Mouse (Mus musculus) CH12.LX (cell line): Measurements from ENCODE around the gene Dnajc22. TPM values are rescaled to one million over a fixed set of nuclear protein-coding genes. Genes with fewer than 3 reads are reported as not detected.
A peak's percentile ranks its signal among the peaks of the same experiment; 100 is the strongest.

Experiments
- DNase-seq: peaks from one replicate; pipeline ENCODE4 v3.0.0-alpha.2; 2013; ENCODE audit errors: extremely low read depth
- H3K27ac ChIP-seq: 2 replicates; pipeline ENCODE4 v1.5.1; 2012; ENCODE audit warnings: low read depth, mild to moderate bottlenecking, control low read depth, moderate library complexity; ENCODE audit not compliant: insufficient read depth
- H3K27me3 ChIP-seq: replicated peaks from 2 replicates; pipeline ENCODE3; 2012; ENCODE audit warnings: inconsistent platforms
- H3K36me3 ChIP-seq, 2 experiments: replicated peaks in 1 of 2; 2 replicates each; pipeline versions ENCODE3 to v1.6.1; 2012; ENCODE audit warnings: inconsistent platforms in 1 of 2, low read length in 1 of 2, mild to moderate bottlenecking in 1 of 2, mixed read lengths in 1 of 2, moderate library complexity in 1 of 2; ENCODE audit not compliant: control insufficient read depth in 1 of 2, insufficient read depth in 1 of 2
- H3K4me1 ChIP-seq, 2 experiments: 2 replicates each; pipeline ENCODE4 v1.6.1; 2012; ENCODE audit warnings: inconsistent platforms in 1 of 2, moderate library complexity in 1 of 2; ENCODE audit not compliant: insufficient read depth in 2 of 2, control insufficient read depth in 1 of 2
- H3K4me2 ChIP-seq: 2 replicates; pipeline ENCODE4 v1.6.1; 2012; ENCODE audit warnings: low read depth, mild to moderate bottlenecking, control low read depth; ENCODE audit not compliant: poor library complexity, insufficient read depth, severe bottlenecking
- H3K4me3 ChIP-seq, 3 experiments: fragments of 150-350 bp in 1 of 3; sonication (generic) in 1 of 3; replicated peaks in 1 of 3; 2 replicates each; pipeline versions ENCODE3 to v1.5.1; 2011 to 2012; ENCODE audit warnings: low read depth in 2 of 3, low read length in 2 of 3, mild to moderate bottlenecking in 2 of 3, moderate library complexity in 2 of 3, control low read depth in 1 of 3, improper control_type of control experiment in 1 of 3, inconsistent platforms in 1 of 3, mixed read lengths in 1 of 3; ENCODE audit not compliant: poor library complexity in 1 of 3
- H3K79me2 ChIP-seq: replicated peaks from 2 replicates; pipeline ENCODE4 v1.6.1; 2012; ENCODE audit warnings: mild to moderate bottlenecking, moderate library complexity; ENCODE audit not compliant: control insufficient read depth, poor library complexity, insufficient read depth, severe bottlenecking; ENCODE audit errors: extremely low read depth
- H3K9ac ChIP-seq: 2 replicates; pipeline ENCODE4 v1.6.1; 2012; ENCODE audit warnings: low read depth, mild to moderate bottlenecking, control low read depth, moderate library complexity; ENCODE audit not compliant: insufficient read depth
- H3K9me3 ChIP-seq: replicated peaks from 2 replicates; pipeline ENCODE3; 2012; ENCODE audit warnings: low read length, inconsistent platforms, mixed read lengths
- CTCF ChIP-seq, 2 experiments: IDR thresholded peaks in 1 of 2; conservative IDR thresholded peaks in 1 of 2; 2 replicates each; pipeline ENCODE4 v1.5.1; 2011 to 2012; ENCODE audit warnings: low read depth in 2 of 2, low read length in 2 of 2, improper control_type of control experiment in 1 of 2, inconsistent platforms in 1 of 2, mild to moderate bottlenecking in 1 of 2, moderate library complexity in 1 of 2
- E2F4 ChIP-seq: IDR thresholded peaks from 2 replicates; pipeline ENCODE4 v1.6.1; 2011; ENCODE audit warnings: low read depth, low read length, improper control_type of control experiment; ENCODE audit not compliant: insufficient replicate concordance
- HCFC1 ChIP-seq: IDR thresholded peaks from 2 replicates; pipeline ENCODE4 v1.6.1; 2012; ENCODE audit warnings: low read depth, mild to moderate bottlenecking, inconsistent platforms, low read length, improper control_type of control experiment
- IRF4 ChIP-seq: IDR thresholded peaks from 2 replicates; pipeline ENCODE4 v1.6.1; 2014; ENCODE audit warnings: low read depth, mild to moderate bottlenecking, inconsistent platforms, low read length, improper control_type of control experiment
- JUN ChIP-seq: IDR thresholded peaks from 2 replicates; pipeline ENCODE4 v1.6.1; 2011; ENCODE audit warnings: low read depth, mild to moderate bottlenecking, low read length, improper control_type of control experiment, moderate library complexity; ENCODE audit not compliant: insufficient read depth
- JUND ChIP-seq: conservative IDR thresholded peaks from 2 replicates; pipeline ENCODE4 v1.6.1; 2011; ENCODE audit warnings: low read depth, low read length, improper control_type of control experiment
- MAZ ChIP-seq: IDR thresholded peaks from 2 replicates; pipeline ENCODE4 v1.6.1; 2012; ENCODE audit warnings: low read depth, mild to moderate bottlenecking, inconsistent platforms, low read length, improper control_type of control experiment, moderate library complexity
- MEF2A ChIP-seq: IDR thresholded peaks from 2 replicates; pipeline ENCODE4 v1.6.1; 2014; ENCODE audit warnings: low read depth, mild to moderate bottlenecking, inconsistent platforms, low read length, improper control_type of control experiment, borderline replicate concordance
- MYC ChIP-seq: IDR thresholded peaks from 2 replicates; pipeline ENCODE4 v1.6.1; 2011; ENCODE audit warnings: low read depth, mild to moderate bottlenecking, improper control_type of control experiment, low read length
- RAD21 ChIP-seq: IDR thresholded peaks from 2 replicates; pipeline ENCODE4 v1.6.1; 2011; ENCODE audit warnings: low read depth, mild to moderate bottlenecking, low read length, improper control_type of control experiment, moderate library complexity
- SMC3 ChIP-seq: IDR thresholded peaks from 2 replicates; pipeline ENCODE4 v1.6.1; 2011; ENCODE audit warnings: low read depth, low read length, improper control_type of control experiment
- TCF12 ChIP-seq: IDR thresholded peaks from 2 replicates; pipeline ENCODE4 v1.6.1; 2014; ENCODE audit warnings: low read depth, mild to moderate bottlenecking, inconsistent platforms, low read length, improper control_type of control experiment
- UBTF ChIP-seq: IDR thresholded peaks from 2 replicates; pipeline ENCODE4 v1.6.1; 2012; ENCODE audit warnings: low read depth, mild to moderate bottlenecking, inconsistent platforms, low read length, improper control_type of control experiment, moderate library complexity
- USF1 ChIP-seq: IDR thresholded peaks from 2 replicates; pipeline ENCODE4 v1.6.1; 2014; ENCODE audit warnings: low read depth, mild to moderate bottlenecking, inconsistent platforms, low read length, improper control_type of control experiment
- USF2 ChIP-seq: conservative IDR thresholded peaks from 2 replicates; pipeline ENCODE4 v1.6.1; 2011; ENCODE audit warnings: low read depth, low read length, improper control_type of control experiment
- ZKSCAN1 ChIP-seq: IDR thresholded peaks from 2 replicates; pipeline ENCODE4 v1.6.1; 2012; ENCODE audit warnings: low read depth, inconsistent platforms, low read length, improper control_type of control experiment, borderline replicate concordance
- ZNF384 ChIP-seq: IDR thresholded peaks from 2 replicates; pipeline ENCODE4 v1.6.1; 2012; ENCODE audit warnings: low read depth, low read length, improper control_type of control experiment, inconsistent platforms
- dilution Hi-C: fragments of 300-500 bp; cut with MboI; formaldehyde crosslinking; loops from 2 replicates; pipeline ENCODE4 v1.14.3; 2020; ENCODE audit warnings: low sequenced_read_pairs; ENCODE audit not compliant: extremely low pct_unique_long_range_greater_than_20kb, extremely low pct_ligation_motif_present
- in situ Hi-C: fragments of 300-500 bp; cut with MboI; formaldehyde crosslinking; loops from 3 replicates; pipeline ENCODE4 v1.14.3; 2019; ENCODE audit warnings: low sequenced_read_pairs, low pct_ligation_motif_present, low pct_unique_long_range_greater_than_20kb, mixed read lengths
- polyA plus RNA-seq: library from polyadenylated mRNA; unstranded; fragments of >175 nt; gene quantifications from 2 replicates; pipeline ENCODE4 v1.2.1, GENCODE M21; 2012; ENCODE audit warnings: low read depth; ENCODE audit not compliant: insufficient read length
- total RNA-seq, 2 experiments: library from RNA; depleted of rRNA; stranded (reverse); fragments of 300-350 nt in 1 of 2; fragments of >200 nt in 1 of 2; gene quantifications; 2 replicates each; pipeline ENCODE4 v1.2.3; 2012 to 2014

Dnajc22 gene
- total and polyA plus RNA-seq, 3 experiments: 10.0 to 24.2 (median 12.4) TPM

DNA sequence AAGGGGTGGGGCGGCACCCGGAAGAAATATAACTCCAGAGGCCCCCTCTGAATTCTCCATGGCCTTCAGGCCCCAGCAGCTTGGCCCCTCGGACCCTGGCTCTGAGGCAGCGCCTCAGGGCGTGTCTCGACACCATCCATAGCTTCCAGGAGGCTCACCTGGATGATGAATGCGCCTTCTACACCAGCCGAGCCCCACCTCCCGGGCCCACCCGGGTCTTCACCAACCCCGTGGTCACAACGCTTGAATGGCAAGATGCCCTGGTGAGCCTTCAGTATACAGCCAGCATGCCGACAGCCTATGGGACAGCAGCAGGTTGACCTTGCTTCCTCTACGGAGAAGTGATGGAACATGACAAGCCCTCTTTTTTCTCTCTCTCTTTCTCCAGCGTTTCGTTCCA lies 10.1 kb upstream of the Dnajc22 start:
- no peak overlapping the region for H3K4me3 ChIP-seq
- no peaks in the 10 kb centered on the region for H3K27me3 ChIP-seq
- TF ChIP-seq JUND (no peak), ZKSCAN1 (no peak), MEF2A (no peak), UBTF (no peak), IRF4 (no peak)
- H3K9ac ChIP-seq: no peak overlapping the region
- peaks cover 4 to 14% of the 10 kb centered on the region in 2 experiments; a peak in 3 of 4 replicates for H3K4me1 ChIP-seq
- dilution Hi-C loops (no loop called here), in situ Hi-C loops (no loop called here)
- H3K27ac ChIP-seq: no peak overlapping the region
- peaks cover 43 to 80% of the 10 kb centered on the region in 2 experiments for H3K36me3 ChIP-seq
- H3K4me2 ChIP-seq: no peak overlapping the region
- H3K79me2 ChIP-seq: no peaks in the 10 kb centered on the region
- peaks cover 6% of the 10 kb centered on the region for H3K9me3 ChIP-seq
- DNase-seq: no peak

DNA sequence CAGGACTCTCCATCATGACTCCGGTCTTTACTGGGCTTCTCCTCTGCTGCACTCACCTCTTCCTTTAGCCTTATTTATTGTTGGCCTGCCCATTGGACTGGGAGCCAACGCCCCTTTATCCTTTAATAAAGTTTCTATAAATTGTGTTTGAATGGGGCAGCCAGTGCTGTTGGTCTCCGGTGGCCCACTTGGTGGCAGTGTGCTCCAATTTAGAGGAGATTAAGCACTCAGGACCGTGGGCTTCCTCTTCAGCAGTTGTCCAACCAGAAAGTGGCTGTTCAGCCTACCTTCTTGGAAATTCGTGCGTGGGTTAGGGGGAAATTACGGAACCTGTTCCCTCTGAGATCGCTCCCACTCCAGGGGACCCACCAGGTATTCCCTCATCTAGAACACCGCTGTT lies 9.7 kb upstream of the Dnajc22 start:
- peaks cover 39 to 76% of the 10 kb centered on the region in 2 experiments for H3K36me3 ChIP-seq
- in situ Hi-C loops (no loop called here), dilution Hi-C loops (no loop called here)

DNA sequence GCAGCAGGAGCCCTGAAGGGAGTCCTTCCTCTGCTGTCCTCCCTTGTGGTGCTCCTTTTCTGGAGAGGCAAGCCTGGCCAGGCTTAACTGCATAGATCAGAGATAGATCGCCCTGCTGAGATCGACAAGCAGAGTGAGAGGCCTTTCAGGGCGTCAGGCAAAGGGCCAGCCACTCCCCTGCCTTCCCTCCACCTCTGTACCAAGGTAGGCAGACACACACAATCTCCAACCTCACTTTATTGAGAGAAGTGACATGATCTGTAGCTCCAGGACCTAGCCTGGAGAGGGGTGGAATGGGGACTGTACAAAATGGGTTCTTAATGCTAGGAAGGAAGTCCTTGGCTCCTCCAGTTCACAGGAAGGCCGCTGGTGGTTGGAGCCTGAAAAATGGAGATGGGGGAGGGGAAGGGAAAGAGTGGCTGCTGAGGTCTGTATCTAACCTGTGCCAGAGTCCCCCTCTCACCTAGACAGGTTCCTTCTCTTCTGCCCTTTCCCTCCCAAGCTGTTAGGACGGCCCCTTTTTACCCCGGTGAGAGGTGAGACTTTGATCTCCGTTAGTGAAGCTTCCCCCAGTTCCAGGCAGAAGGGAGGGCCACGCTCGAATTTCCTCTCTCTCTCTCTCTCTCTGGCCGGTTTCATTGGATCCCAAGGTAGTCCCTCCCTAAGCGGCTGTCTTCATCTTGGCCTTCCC lies 9.0 kb upstream of the Dnajc22 start:
- DNase-seq: no peak
- Histone ChIP-seq H3K9ac (no peak overlapping the region), H3K36me3 (peaks cover 32 to 69% of the 10 kb centered on the region in 2 experiments), H3K27me3 (no peaks in the 10 kb centered on the region), H3K27ac (no peak overlapping the region), H3K79me2 (no peaks in the 10 kb centered on the region), H3K4me1 (peaks cover 0 to 3% of the 10 kb centered on the region in 2 experiments; a peak in 1 of 4 replicates), H3K9me3 (peaks cover 11% of the 10 kb centered on the region), H3K4me3 (no peak overlapping the region), H3K4me2 (no peak overlapping the region)
- TF ChIP-seq HCFC1 (no peak), ZKSCAN1 (no peak), ZNF384 (no peak), UBTF (no peak), TCF12 (no peak), E2F4 (no peak)
- dilution Hi-C loops: no loop called here
- in situ Hi-C loops: no loop called here

More for the DNA sequence above, 9.7 kb upstream of the Dnajc22 start:
- Histone ChIP-seq H3K4me1 (peaks cover 0 to 10% of the 10 kb centered on the region in 2 experiments; a peak in 3 of 4 replicates), H3K27ac (no peak overlapping the region), H3K4me2 (no peak overlapping the region), H3K27me3 (no peaks in the 10 kb centered on the region), H3K79me2 (no peaks in the 10 kb centered on the region), H3K9me3 (peaks cover 11% of the 10 kb centered on the region), H3K9ac (no peak overlapping the region), H3K4me3 (no peak overlapping the region)
- TF ChIP-seq USF1: no peak
- TF ChIP-seq MYC: no peak
- peak; percentile 55 for TF ChIP-seq SMC3
- no peak for TF ChIP-seq MAZ
- peak in 1 of 2 experiments; percentile 73; a peak in 2 of 4 replicates for TF ChIP-seq CTCF (conservative IDR thresholded peaks at IDR 0.05 in 1 of 2, IDR thresholded peaks at IDR 0.05 in 1 of 2; ENCODE audit: low read depth in 2 of 2, low read length in 2 of 2)
- no peak for TF ChIP-seq JUN
- peak; percentile 65 for TF ChIP-seq RAD21
- no peak for TF ChIP-seq USF2
- no peak for DNase-seq
